Mouse (Mus musculus) heart, postnatal 0 days (tissue): Measurements from ENCODE around the gene Lcn8.

Experiments
- CTCF ChIP-seq: IDR thresholded peaks from 2 replicates; pipeline ENCODE4 v1.5.1; 2016; ENCODE audit warnings: antibody characterized with exemption, control low read depth, low read depth
- EP300 ChIP-seq: IDR thresholded peaks from 2 replicates; pipeline ENCODE4 v1.6.1; 2016; ENCODE audit warnings: antibody characterized with exemption, low read depth

- TF ChIP-seq CTCF (peak; percentile 54), EP300 (no peak)
These were observed 31.4 kb upstream of the Lcn8 start, which contains the start of gene Tmem141 for GRCm38 (mm10) chr2:25621229-25622200.
